Mouse (Mus musculus) intestine, embryonic 14.5 days (tissue): ENCODE data around the gene Gm9507. TPM values are rescaled to one million over a fixed set of nuclear protein-coding genes. Genes with fewer than 3 reads are reported as not detected.

Experiments
- ATAC-seq: fragments of 200-750 bp; cut with Nextera tagmentation; replicated peaks from 2 replicates; pipeline ENCODE4 v1.8.0; 2017; ENCODE audit warnings: low read depth, moderate number of reproducible peaks, moderate TSS enrichment, moderate library complexity; ENCODE audit not compliant: low FRiP score, low TSS enrichment
- DNase-seq: peaks from one replicate; pipeline ENCODE4 v3.0.0-alpha.2; 2018; ENCODE audit warnings: low spot score
- H3K27ac ChIP-seq: fragments of 300-500 bp; sonication (generic); 2 replicates; pipeline ENCODE4 v1.5.1; 2014; ENCODE audit warnings: low read depth, mild to moderate bottlenecking, control low read depth
- H3K27me3 ChIP-seq: fragments of 300-500 bp; sonication (generic); replicated peaks from 2 replicates; pipeline ENCODE4 v1.6.1; 2014; ENCODE audit warnings: low read length, control low read depth; ENCODE audit not compliant: control insufficient read depth, insufficient read depth
- H3K36me3 ChIP-seq: fragments of 300-500 bp; sonication (generic); 2 replicates; pipeline ENCODE4 v1.6.1; 2014; ENCODE audit warnings: low read length, control low read depth; ENCODE audit not compliant: control insufficient read depth, insufficient read depth
- H3K4me1 ChIP-seq: fragments of 300-500 bp; sonication (generic); replicated peaks from 2 replicates; pipeline ENCODE4 v1.6.1; 2014; ENCODE audit warnings: low read length, control low read depth, mixed read lengths; ENCODE audit not compliant: control insufficient read depth, insufficient read depth
- H3K4me2 ChIP-seq: fragments of 300-500 bp; sonication (generic); 2 replicates; pipeline ENCODE4 v1.6.1; 2014; ENCODE audit warnings: low read length
- H3K4me3 ChIP-seq: fragments of 300-500 bp; sonication (generic); 2 replicates; pipeline ENCODE4 v1.5.1; 2014; ENCODE audit warnings: low read depth, low read length, control low read depth, mixed read lengths
- H3K9ac ChIP-seq: fragments of 300-500 bp; sonication (generic); 2 replicates; pipeline ENCODE4 v1.6.1; 2014; ENCODE audit warnings: mild to moderate bottlenecking, low read length
- H3K9me3 ChIP-seq: fragments of 300-500 bp; sonication (generic); 2 replicates; pipeline ENCODE4 v1.6.1; 2016; ENCODE audit warnings: low read length, control low read depth; ENCODE audit not compliant: control insufficient read depth
- WGBS: fragments of 180-500 bp; shearing (Covaris S2); extraction: QIAGEN DNeasy Blood & Tissue Kit; methylation state at CpG from one replicate; pipeline ENCODE4 v1.1.7; 2014; 5-methylcytosine and 5-hydroxymethylcytosine counted together
- polyA plus RNA-seq: library from polyadenylated mRNA; unstranded; fragments of >200 nt; fragmentation: Nextera tagmentation; extraction: Ambion mirVana; gene quantifications from 2 replicates; pipeline ENCODE4 v1.2.1, GENCODE M21; 2014

The Gm9507 gene
- polyA plus RNA-seq = not detected in 2 replicates

DNA sequence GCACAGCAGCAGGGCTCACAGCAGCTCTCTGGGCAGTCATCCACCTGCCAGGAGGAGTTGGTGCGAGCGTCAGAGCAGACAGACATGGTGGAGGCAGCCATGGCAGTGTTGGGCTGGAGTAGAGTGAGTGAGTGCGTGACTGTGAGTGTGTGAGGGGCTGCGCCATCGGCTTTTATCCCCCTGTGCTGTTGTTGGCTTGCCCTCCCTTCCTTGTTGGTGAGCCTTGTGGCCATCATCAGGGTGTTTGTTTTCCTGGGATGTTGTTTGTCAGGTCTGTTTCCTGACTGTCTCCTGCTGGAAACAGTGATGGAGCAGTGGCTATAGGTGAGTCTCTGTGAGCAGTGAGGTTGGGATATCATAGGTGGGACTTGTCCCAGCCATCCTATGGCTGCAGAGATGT lies at the start of gene Gm9507:
Gm9507 (minus strand) TSS at position 101 of the 400 bp plus-strand sequence.
- H3K9ac ChIP-seq = no peak within 1 kb of the TSS
- H3K4me3 ChIP-seq = no peak within 1 kb of the TSS
- 0 out of 2 replicates have a peak, but pooled peaks cover 6% of the 10 kb centered on the region for H3K9me3 ChIP-seq
- H3K36me3 ChIP-seq = no peaks in the 10 kb centered on the region
- no peak within 1 kb of the TSS for H3K4me2 ChIP-seq
- no peak for ATAC-seq
- 70% methylated on average over 5 of the region's 5 CpGs for WGBS
- no peaks in the 10 kb centered on the region for H3K4me1 ChIP-seq
- no peaks in the 10 kb centered on the region for H3K27me3 ChIP-seq
- H3K27ac ChIP-seq = no peak within 1 kb of the TSS
- DNase-seq = no peak

DNA sequence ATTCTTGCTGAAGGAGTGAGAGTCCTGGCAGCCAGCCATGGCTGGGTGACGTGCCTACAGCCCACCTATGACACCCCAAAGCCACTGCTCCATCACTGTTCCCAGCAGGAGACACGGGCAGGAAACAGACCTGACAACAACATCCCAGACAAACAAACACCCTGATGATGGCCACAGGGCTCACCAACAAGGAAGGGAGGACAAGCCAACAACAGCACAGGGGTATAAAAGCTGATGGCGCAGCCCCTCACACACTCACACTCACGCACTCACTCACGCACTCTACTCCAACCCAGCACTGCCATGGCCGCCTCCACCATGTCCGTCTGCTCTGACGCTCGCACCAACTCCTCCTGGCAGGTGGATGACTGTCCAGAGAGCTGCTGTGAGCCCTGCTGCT lies 40.9 kb upstream of the Gm9507 start, which contains the start of gene Gm10318:
Gm10318 (plus strand) TSS at position 301 of the 400 bp plus-strand sequence.
- Histone ChIP-seq H3K36me3 (no peaks in the 10 kb centered on the region), H3K9me3 (no peaks in the 10 kb centered on the region), H3K27ac (no peak within 1 kb of the TSS), H3K4me3 (no peak within 1 kb of the TSS), H3K9ac (no peak within 1 kb of the TSS), H3K4me1 (no peaks in the 10 kb centered on the region), H3K4me2 (no peak within 1 kb of the TSS), H3K27me3 (no peaks in the 10 kb centered on the region)
- DNase-seq (no peak), ATAC-seq (no peak)
- WGBS = 78% methylated on average over 9 of the region's 9 CpGs

- H3K4me2 ChIP-seq = no peak overlapping the region
- 0 out of 2 replicates have a peak, but pooled peaks cover 10% of the 10 kb centered on the region for H3K9me3 ChIP-seq
- no peak overlapping the region for H3K4me3 ChIP-seq
- no peak overlapping the region for H3K9ac ChIP-seq
- no peak overlapping the region for H3K27ac ChIP-seq
- DNase-seq (no peak), ATAC-seq (no peak)
- H3K4me1 ChIP-seq = no peaks in the 10 kb centered on the region
- WGBS = 85% methylated on average over 2 of the region's 2 CpGs
- H3K27me3 ChIP-seq = no peaks in the 10 kb centered on the region
- no peaks in the 10 kb centered on the region for H3K36me3 ChIP-seq
These were observed 35.9 kb upstream of the Gm9507 start for GRCm38 (mm10) chr10:77847538-77847937.

- no peaks in the 10 kb centered on the region for H3K27me3 ChIP-seq
- ATAC-seq = no peak
- DNase-seq = no peak
- no peak overlapping the region for H3K9ac ChIP-seq
- no peaks in the 10 kb centered on the region for H3K4me1 ChIP-seq
- H3K27ac ChIP-seq = no peak overlapping the region
- H3K9me3 ChIP-seq = 0 out of 2 replicates have a peak, but pooled peaks cover 10% of the 10 kb centered on the region
- no peak overlapping the region for H3K4me2 ChIP-seq
- 31% methylated on average over 2 of the region's 2 CpGs for WGBS
- H3K4me3 ChIP-seq = no peak overlapping the region
- H3K36me3 ChIP-seq = no peaks in the 10 kb centered on the region
These were observed 35.3 kb upstream of the Gm9507 start for GRCm38 (mm10) chr10:77846961-77847360.

DNA sequence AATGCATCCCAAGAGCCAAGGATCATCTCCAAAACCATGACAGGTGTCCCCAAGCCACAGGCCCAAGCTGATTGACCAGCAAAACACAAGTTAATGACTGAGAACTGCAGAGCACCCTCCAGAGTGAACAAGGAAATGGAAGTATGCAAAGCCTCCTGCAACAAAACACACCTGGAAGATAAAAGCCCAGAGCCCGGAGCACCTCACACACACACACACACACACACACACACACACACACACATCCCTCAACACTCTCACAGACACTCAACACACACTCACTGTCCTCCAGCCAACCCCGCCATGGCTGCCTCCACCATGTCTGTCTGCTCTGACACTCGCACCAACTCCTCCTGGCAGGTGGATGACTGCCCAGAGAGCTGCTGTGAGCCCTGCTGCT lies 34.9 kb upstream of the Gm9507 start, which contains the start of gene Gm36176:
Gm36176 (plus strand) TSS at position 301 of the 400 bp plus-strand sequence.
- DNase-seq (no peak), ATAC-seq (no peak)
- Histone ChIP-seq H3K4me1 (no peaks in the 10 kb centered on the region), H3K36me3 (no peaks in the 10 kb centered on the region), H3K9ac (no peak within 1 kb of the TSS), H3K4me3 (no peak within 1 kb of the TSS), H3K9me3 (0 out of 2 replicates have a peak, but pooled peaks cover 10% of the 10 kb centered on the region), H3K27me3 (no peaks in the 10 kb centered on the region), H3K27ac (no peak within 1 kb of the TSS), H3K4me2 (no peak within 1 kb of the TSS)
- WGBS = 60% methylated on average over 3 of the region's 3 CpGs

DNA sequence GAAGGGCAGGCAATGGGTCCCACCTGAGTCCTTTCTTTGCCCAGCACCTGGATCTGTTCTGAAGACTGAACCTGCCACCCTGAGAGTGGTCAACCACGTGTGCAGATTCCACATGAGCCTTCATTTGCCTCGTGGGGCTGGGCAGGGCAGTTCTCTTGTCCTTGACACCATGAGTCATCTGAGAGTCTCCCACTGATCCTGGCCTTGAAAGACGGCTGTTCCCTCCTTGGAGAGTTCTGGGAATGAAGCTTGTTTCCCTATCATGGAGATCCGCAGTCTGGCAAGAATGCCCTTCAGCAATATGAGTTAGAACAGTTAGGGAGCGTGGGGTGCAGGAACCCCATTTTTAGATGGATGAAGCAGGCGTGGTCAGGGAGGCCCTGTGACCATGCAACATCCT lies 27.4 kb upstream of the Gm9507 start:
- WGBS = 74% methylated on average over 6 of the region's 6 CpGs

DNA sequence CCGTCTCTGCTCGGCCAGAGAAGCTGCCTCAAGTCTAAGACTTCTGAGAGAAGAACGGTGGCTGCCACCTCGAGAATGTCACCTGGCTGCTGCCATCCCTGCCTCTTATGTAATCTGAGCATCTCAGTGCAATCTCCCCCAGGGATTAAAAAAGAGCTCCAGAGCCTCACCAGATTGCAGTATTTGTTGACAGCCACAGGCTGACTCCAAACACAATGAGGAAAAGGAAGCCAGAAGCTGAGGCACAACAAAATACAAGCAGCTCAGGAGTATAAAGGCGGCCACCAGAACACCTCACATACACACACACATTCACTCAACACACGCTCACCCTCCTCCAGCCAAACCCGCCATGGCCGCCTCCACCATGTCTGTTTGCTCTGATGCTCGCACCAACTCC lies 24.0 kb upstream of the Gm9507 start, which contains the start of gene Krtap10-10:
Krtap10-10 (plus strand) TSS at position 301 of the 400 bp plus-strand sequence.
- no peak for DNase-seq
- Histone ChIP-seq H3K9ac (no peak within 1 kb of the TSS), H3K4me3 (no peak within 1 kb of the TSS), H3K27ac (no peak within 1 kb of the TSS), H3K27me3 (no peaks in the 10 kb centered on the region), H3K9me3 (peaks cover 2% of the 10 kb centered on the region; the same call in 1 of the 2 replicates), H3K4me1 (no peaks in the 10 kb centered on the region), H3K4me2 (no peak within 1 kb of the TSS), H3K36me3 (no peaks in the 10 kb centered on the region)
- WGBS = 64% methylated on average over 9 of the region's 9 CpGs
- no peak for ATAC-seq

More for the DNA sequence above, 27.4 kb upstream of the Gm9507 start:
- H3K4me2 ChIP-seq = no peak overlapping the region
- no peak for ATAC-seq
- H3K4me3 ChIP-seq = no peak overlapping the region
- 0 out of 2 replicates have a peak, but pooled peaks cover 3% of the 10 kb centered on the region for H3K9me3 ChIP-seq
- no peaks in the 10 kb centered on the region for H3K4me1 ChIP-seq
- no peaks in the 10 kb centered on the region for H3K27me3 ChIP-seq
- no peaks in the 10 kb centered on the region for H3K36me3 ChIP-seq
- H3K9ac ChIP-seq = no peak overlapping the region
- no peak overlapping the region for H3K27ac ChIP-seq
- no peak for DNase-seq

DNA sequence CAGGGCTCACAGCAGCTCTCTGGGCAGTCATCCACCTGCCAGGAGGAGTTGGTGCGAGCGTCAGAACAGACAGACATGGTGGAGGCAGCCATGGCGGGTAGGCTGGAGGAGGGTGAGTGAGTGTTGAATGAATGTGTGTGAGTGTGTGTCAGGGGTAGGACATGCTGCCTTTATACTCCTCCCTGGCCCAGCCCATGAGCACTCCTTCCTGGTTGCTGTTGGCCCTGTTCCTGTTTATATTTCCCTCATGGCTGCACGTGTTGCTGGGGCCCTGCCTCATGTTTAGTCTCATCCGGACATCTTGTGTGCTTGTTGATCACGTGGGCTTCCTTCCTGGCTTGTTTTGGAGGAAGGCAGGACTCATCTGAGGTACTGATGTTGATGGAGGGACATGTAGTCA lies 15.3 kb upstream of the Gm9507 start, which contains the start of gene Krtap10-4:
Krtap10-4 (minus strand) TSS at position 145 of the 400 bp plus-strand sequence.
- no peak for ATAC-seq
- Histone ChIP-seq H3K9me3 (0 out of 2 replicates have a peak, but pooled peaks cover 5% of the 10 kb centered on the region), H3K36me3 (no peaks in the 10 kb centered on the region), H3K27me3 (no peaks in the 10 kb centered on the region), H3K9ac (no peak within 1 kb of the TSS), H3K4me3 (no peak within 1 kb of the TSS), H3K4me1 (no peaks in the 10 kb centered on the region), H3K4me2 (no peak within 1 kb of the TSS), H3K27ac (no peak within 1 kb of the TSS)
- no peak for DNase-seq
- 62% methylated on average over 6 of the region's 6 CpGs for WGBS

DNA sequence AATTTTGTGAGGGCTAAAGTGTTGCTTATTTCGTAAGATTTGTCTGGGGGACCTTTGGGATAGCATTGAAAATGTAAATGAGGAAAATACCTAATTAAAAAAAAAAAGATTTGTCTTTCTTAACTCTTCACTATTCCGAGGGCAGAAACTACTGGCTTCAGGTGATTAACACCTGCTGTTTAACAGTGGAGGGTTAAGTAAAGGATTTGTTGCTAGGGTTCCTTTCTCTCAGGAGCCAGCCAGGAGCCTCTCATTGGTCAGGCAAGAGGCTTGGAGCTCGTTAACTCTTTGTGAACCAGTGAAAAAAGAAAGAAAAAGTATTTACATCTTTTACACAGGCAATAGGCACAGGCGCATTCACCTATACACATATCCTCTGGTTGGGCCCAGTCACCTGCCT lies 7.6 kb upstream of the Gm9507 start:
- Histone ChIP-seq H3K27ac (no peak overlapping the region), H3K36me3 (no peaks in the 10 kb centered on the region), H3K4me3 (no peak overlapping the region), H3K9ac (no peak overlapping the region), H3K4me2 (no peak overlapping the region), H3K27me3 (no peaks in the 10 kb centered on the region), H3K9me3 (0 out of 2 replicates have a peak, but pooled peaks cover 5% of the 10 kb centered on the region), H3K4me1 (no peaks in the 10 kb centered on the region)
- DNase-seq = no peak
- WGBS = 37% methylated on average over 4 of the region's 4 CpGs
- no peak for ATAC-seq
